Comparison of ENCODE assay signal across 24 mouse cellular contexts in genomic region chr11:88057788-88058187, GRCm38 (mm10). TPM values are rescaled to one million over a fixed set of nuclear protein-coding genes. Genes with fewer than 3 reads are reported as not detected.
DNase-seq lines count a peak whose midpoint lies in the region; ATAC-seq and TF ChIP-seq lines count a peak whose summit lies in the region.
"Had no signal": no experiment of that assay in that cellular context is flagged by ENCODE, and none has a peak within 500 bp of the region (broad histone marks: within the 10 kb centered on the region; RNA-seq: fewer than 3 reads in every experiment).

No protein-coding gene starts in this region.

- H3K36me3 ChIP-seq in intestine, postnatal 0 days (ENCODE audit: control insufficient read depth, insufficient read depth), result no peaks in the 10 kb centered on the region
- no peaks in the 10 kb centered on the region for H3K36me3 ChIP-seq in intestine, embryonic 16.5 days (ENCODE audit: control insufficient read depth, insufficient read depth, low read length)
- H3K36me3 ChIP-seq in lung, embryonic 14.5 days (ENCODE audit: insufficient read depth), result peaks cover 22% of the 10 kb centered on the region; the same call in 1 of the 2 replicates
- peaks cover 4% of the 10 kb centered on the region; the same call in 1 of the 2 replicates for H3K36me3 ChIP-seq in forebrain, embryonic 16.5 days (ENCODE audit: control insufficient read depth, insufficient read depth)
- H3K36me3 ChIP-seq: intestine, embryonic 15.5 days; neural tube, embryonic 15.5 days had no signal

- H3K9ac ChIP-seq in intestine, postnatal 0 days (ENCODE audit: low read depth, low read length), result no peak overlapping the region
- no peak overlapping the region for H3K9ac ChIP-seq in intestine, embryonic 16.5 days (ENCODE audit: low read depth, low read length)
- H3K9ac ChIP-seq in lung, embryonic 14.5 days, result no peak overlapping the region
- H3K9ac ChIP-seq in forebrain, embryonic 16.5 days (replicated peaks; ENCODE audit: low read depth, low read length), result no peak overlapping the region
- H3K9ac ChIP-seq: embryonic facial prominence, embryonic 13.5 days; forebrain, embryonic 12.5 days; hindbrain, embryonic 15.5 days; intestine, embryonic 15.5 days; limb, embryonic 13.5 days; liver, embryonic 15.5 days; neural tube, embryonic 15.5 days had no signal

- in situ Hi-C loops in Patski (cut with MboI; ENCODE audit: low pct_unique_long_range_greater_than_20kb), result loop anchor here (5.0 to 10.0 kb wide), 2 partner anchors 140 to 767 kb away; no protein-coding TSS in a partner anchor

- H3K27me3 ChIP-seq in intestine, postnatal 0 days (replicated peaks; ENCODE audit: control insufficient read depth, insufficient read depth, low read length), result no peaks in the 10 kb centered on the region
- no peaks in the 10 kb centered on the region for H3K27me3 ChIP-seq in intestine, embryonic 16.5 days (replicated peaks; ENCODE audit: control insufficient read depth, insufficient read depth, low read length)
- H3K27me3 ChIP-seq in lung, embryonic 14.5 days (ENCODE audit: insufficient read depth, low read length), result no peaks in the 10 kb centered on the region
- no peaks in the 10 kb centered on the region for H3K27me3 ChIP-seq in Patski
- H3K27me3 ChIP-seq in forebrain, embryonic 16.5 days (replicated peaks; ENCODE audit: control insufficient read depth, insufficient read depth, low read length), result no peaks in the 10 kb centered on the region
- H3K27me3 ChIP-seq: embryonic facial prominence, embryonic 13.5 days; forebrain, embryonic 12.5 days; hindbrain, embryonic 15.5 days; intestine, embryonic 15.5 days; limb, embryonic 13.5 days; liver, embryonic 15.5 days; neural tube, embryonic 15.5 days had no signal

- no peak overlapping the region for H3K4me3 ChIP-seq in intestine, postnatal 0 days (ENCODE audit: low read depth, low read length)
- no peak overlapping the region for H3K4me3 ChIP-seq in intestine, embryonic 16.5 days (ENCODE audit: low read length)
- H3K4me3 ChIP-seq in lung, embryonic 14.5 days (ENCODE audit: low read depth, low read length), result no peak overlapping the region
- H3K4me3 ChIP-seq in forebrain, embryonic 16.5 days (replicated peaks; ENCODE audit: low read length), result no peak overlapping the region
- H3K4me3 ChIP-seq: embryonic facial prominence, embryonic 13.5 days; erythroblast, embryonic 14.5 days; forebrain, embryonic 12.5 days; gastrocnemius, adult 2 months; heart, embryonic 10.5 days; hindbrain, embryonic 15.5 days; intestine, embryonic 15.5 days; limb, embryonic 13.5 days; liver, embryonic 15.5 days; midbrain, embryonic 10.5 days; neural tube, embryonic 15.5 days had no signal

- ATAC-seq in intestine, postnatal 0 days, result no peak
- no peak for ATAC-seq in intestine, embryonic 16.5 days
- no peak for ATAC-seq in lung, embryonic 14.5 days (ENCODE audit: insufficient read depth)
- ATAC-seq in Patski, result no peak
- no peak for ATAC-seq in forebrain, embryonic 16.5 days
- ATAC-seq: intestine, embryonic 15.5 days; lung, postnatal 0 days had no signal

- H3K4me2 ChIP-seq in intestine, postnatal 0 days (replicated peaks; ENCODE audit: low read depth), result no peak overlapping the region
- no peak overlapping the region for H3K4me2 ChIP-seq in intestine, embryonic 16.5 days (ENCODE audit: low read depth, low read length)
- no peak overlapping the region for H3K4me2 ChIP-seq in lung, embryonic 14.5 days
- no peak overlapping the region for H3K4me2 ChIP-seq in forebrain, embryonic 16.5 days (ENCODE audit: low read length)
- H3K4me2 ChIP-seq: embryonic facial prominence, embryonic 13.5 days; forebrain, embryonic 12.5 days; hindbrain, embryonic 15.5 days; intestine, embryonic 15.5 days; limb, embryonic 13.5 days; liver, embryonic 15.5 days; neural tube, embryonic 15.5 days had no signal

- H3K27ac ChIP-seq in intestine, postnatal 0 days (ENCODE audit: low read depth, low read length), result no peak overlapping the region
- H3K27ac ChIP-seq in intestine, embryonic 16.5 days (ENCODE audit: low read length), result no peak overlapping the region
- H3K27ac ChIP-seq in lung, embryonic 14.5 days (ENCODE audit: low read depth), result no peak overlapping the region
- H3K27ac ChIP-seq in forebrain, embryonic 16.5 days (ENCODE audit: low read length), result no peak overlapping the region
- H3K27ac ChIP-seq: embryonic facial prominence, embryonic 13.5 days; forebrain, embryonic 12.5 days; gastrocnemius, adult 2 months; heart, embryonic 10.5 days; hindbrain, embryonic 15.5 days; intestine, embryonic 15.5 days; limb, embryonic 13.5 days; liver, embryonic 15.5 days; midbrain, embryonic 10.5 days; neural tube, embryonic 15.5 days had no signal

- no peak for DNase-seq in lung, embryonic 14.5 days
- DNase-seq in lung, postnatal 25 days (ENCODE audit: low spot score), result no peak
- DNase-seq in Patski (ENCODE audit: low read depth, low spot score) (no peak), adipocyte (ENCODE audit: low spot score) (no peak)
- DNase-seq: adrenal gland, postnatal 14 days; cerebellum, adult 2 months; cerebellum, postnatal 25 days; gastrocnemius, adult 2 months; heart, postnatal 4 days; layer of hippocampus, postnatal 36 days had no signal

- WGBS in intestine, postnatal 0 days, result 70% methylated on average over 2 of the region's 2 CpGs
- WGBS in intestine, embryonic 16.5 days, result 74% methylated on average over 2 of the region's 2 CpGs
- 71% methylated on average over 2 of the region's 2 CpGs for WGBS in lung, embryonic 14.5 days
- 62% methylated on average over 2 of the region's 2 CpGs for WGBS in forebrain, embryonic 16.5 days

- POLR2A ChIA-PET in Patski (lab: Charles Lee), result interaction anchor here (1.0 to 1.4 kb wide), 4 partner anchors 9 to 130 kb away, joined by 3 to 7 read pairs (median 4); partner anchors contain the start of genes Srsf1 and Vezf1

- no peaks in the 10 kb centered on the region for H3K4me1 ChIP-seq in intestine, postnatal 0 days (replicated peaks; ENCODE audit: control insufficient read depth, insufficient read depth, low read length)
- H3K4me1 ChIP-seq in intestine, embryonic 16.5 days (ENCODE audit: control insufficient read depth, insufficient read depth, low read length), result no peaks in the 10 kb centered on the region
- no peaks in the 10 kb centered on the region for H3K4me1 ChIP-seq in lung, embryonic 14.5 days (ENCODE audit: insufficient read depth)
- no peaks in the 10 kb centered on the region for H3K4me1 ChIP-seq in forebrain, embryonic 16.5 days (replicated peaks; ENCODE audit: control insufficient read depth, insufficient read depth, low read length)
- H3K4me1 ChIP-seq: embryonic facial prominence, embryonic 13.5 days; heart, embryonic 10.5 days; intestine, embryonic 15.5 days had no signal

- H3K9me3 ChIP-seq in intestine, postnatal 0 days (ENCODE audit: control insufficient read depth), result no peaks in the 10 kb centered on the region
- H3K9me3 ChIP-seq in intestine, embryonic 16.5 days (ENCODE audit: control insufficient read depth, low read length), result no peaks in the 10 kb centered on the region
- H3K9me3 ChIP-seq in lung, embryonic 14.5 days (ENCODE audit: low read depth, low read length), result no peaks in the 10 kb centered on the region
- no peaks in the 10 kb centered on the region for H3K9me3 ChIP-seq in forebrain, embryonic 16.5 days (ENCODE audit: control insufficient read depth, low read length)
- H3K9me3 ChIP-seq: embryonic facial prominence, embryonic 13.5 days; forebrain, embryonic 12.5 days; heart, embryonic 10.5 days; hindbrain, embryonic 15.5 days; intestine, embryonic 15.5 days; limb, embryonic 13.5 days; liver, embryonic 15.5 days; midbrain, embryonic 10.5 days; neural tube, embryonic 15.5 days had no signal

- TF ChIP-seq CTCF in intestine, postnatal 0 days (IDR thresholded peaks at IDR 0.05; ENCODE audit: low read depth), result peak; percentile 35
- 0 out of 2 replicates have a peak, but pooled peaks have one; percentile 19 for TF ChIP-seq CTCF in lung, embryonic 14.5 days (IDR thresholded peaks at IDR 0.05; ENCODE audit: low read depth)
- peak; percentile 24 for TF ChIP-seq CTCF in Patski (IDR thresholded peaks at IDR 0.05)

- CTCF ChIA-PET in Patski (lab: Charles Lee), result interaction anchor here (1.2 to 4.3 kb wide), 4 partner anchors 83 to 143 kb away, joined by 3 to 39 read pairs (median 7); no protein-coding TSS in a partner anchor

RNA-seq across cellular contexts. Expression of gene Vezf1, which starts 10.3 kb away (rescaled TPM):
- polyA plus RNA-seq in intestine, postnatal 0 days (2015; fragmentation: Nextera tagmentation; extraction: Ambion mirVana), result 16.8 and 18.7 TPM in 2 replicates
- 23.3 and 24.1 TPM in 2 replicates for polyA plus RNA-seq in intestine, embryonic 16.5 days (2015; fragmentation: Nextera tagmentation; extraction: Ambion mirVana)
- 44.5 and 46.8 TPM in 2 replicates for polyA plus RNA-seq in lung, embryonic 14.5 days (2014; fragmentation: Nextera tagmentation; extraction: Ambion mirVana)
- 56.7 TPM for polyA plus RNA-seq in Patski (2021)
- 59.7 and 68.1 TPM in 2 replicates for polyA plus RNA-seq in forebrain, embryonic 16.5 days (2015; fragmentation: Nextera tagmentation; extraction: Ambion mirVana)

RNA-seq across cellular contexts. Expression of gene Srsf1, which starts 10.6 kb away (rescaled TPM):
- 70.7 and 73.2 TPM in 2 replicates for polyA plus RNA-seq in intestine, postnatal 0 days (2015; fragmentation: Nextera tagmentation; extraction: Ambion mirVana)
- polyA plus RNA-seq in intestine, embryonic 16.5 days (2015; fragmentation: Nextera tagmentation; extraction: Ambion mirVana), result 169 and 170 TPM in 2 replicates
- polyA plus RNA-seq in lung, embryonic 14.5 days (2014; fragmentation: Nextera tagmentation; extraction: Ambion mirVana), result 446 and 450 TPM in 2 replicates
- polyA plus RNA-seq in Patski (2021), result 301 TPM
- polyA plus RNA-seq in forebrain, embryonic 16.5 days (2015; fragmentation: Nextera tagmentation; extraction: Ambion mirVana), result 290 and 334 TPM in 2 replicates

RNA-seq across cellular contexts. Expression of gene Cuedc1, which starts 40.1 kb away (rescaled TPM):
- polyA plus RNA-seq in intestine, postnatal 0 days (2015; fragmentation: Nextera tagmentation; extraction: Ambion mirVana), result 7.1 and 10.1 TPM in 2 replicates
- 8.0 and 8.5 TPM in 2 replicates for polyA plus RNA-seq in intestine, embryonic 16.5 days (2015; fragmentation: Nextera tagmentation; extraction: Ambion mirVana)
- polyA plus RNA-seq in lung, embryonic 14.5 days (2014; fragmentation: Nextera tagmentation; extraction: Ambion mirVana), result 14.1 and 16.8 TPM in 2 replicates
- 42.0 TPM for polyA plus RNA-seq in Patski (2021)
- polyA plus RNA-seq in forebrain, embryonic 16.5 days (2015; fragmentation: Nextera tagmentation; extraction: Ambion mirVana), result 36.0 and 40.3 TPM in 2 replicates
